Mouse (Mus musculus) urinary bladder, adult 2 months (tissue): Measurements from ENCODE around the gene Defb19. TPM values are rescaled to one million over a fixed set of nuclear protein-coding genes. Genes with fewer than 3 reads are reported as not detected.

Source experiments
- DNase-seq: peaks from one replicate; pipeline ENCODE4 v3.0.0; 2022; ENCODE audit warnings: low spot score
- polyA plus RNA-seq: library from polyadenylated mRNA; depleted of rRNA; stranded (reverse); fragments of >200 nt; gene quantifications from 2 replicates; pipeline ENCODE4 v1.2.3, GENCODE M21; 2012; rRNA removed

Defb19 gene
- not detected in 2 replicates for polyA plus RNA-seq

DNA sequence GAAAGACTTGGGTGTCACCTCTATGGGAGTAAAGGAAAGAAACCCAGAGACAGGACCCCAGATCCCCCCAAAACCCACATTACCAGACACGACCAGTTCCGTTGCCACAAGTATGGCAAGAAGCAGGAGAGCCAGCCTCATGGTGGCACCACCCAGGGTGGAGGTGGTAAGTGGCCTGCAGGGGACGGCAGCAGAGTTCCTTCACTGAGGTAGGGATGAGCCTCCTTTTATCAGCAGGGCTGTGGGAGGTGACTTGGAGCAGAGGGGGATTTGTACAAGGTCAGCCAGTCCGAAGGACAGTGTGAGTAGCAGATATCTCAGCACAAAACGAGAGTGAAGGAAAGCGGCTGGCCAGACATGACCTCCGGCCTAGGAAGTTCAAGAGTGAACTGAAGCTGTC, at the start of gene Defb19:
Gene Defb19 (minus strand): TSS at position 206 of the 400 bp plus-strand sequence.
- no peak for DNase-seq

DNA sequence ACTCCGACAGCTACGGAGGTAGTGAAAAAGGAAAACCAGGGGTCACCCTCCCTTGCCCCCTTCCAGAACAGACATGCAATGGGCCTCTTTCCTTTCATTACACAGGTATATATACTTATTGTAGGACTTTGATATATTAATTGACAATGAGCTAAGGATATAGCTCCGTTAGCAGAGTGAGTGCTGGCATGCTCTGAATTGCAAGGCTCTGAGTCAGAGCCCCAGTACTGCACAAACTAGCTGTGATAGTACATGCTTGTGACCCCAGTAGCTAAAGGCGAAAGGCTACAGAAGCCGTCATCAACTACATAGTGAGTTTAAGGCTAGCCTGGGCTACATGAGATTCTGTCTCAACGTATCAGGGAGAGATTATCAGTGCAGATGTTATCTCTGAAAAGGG, 49.8 kb upstream of the Defb19 start:
- no peak for DNase-seq

DNA sequence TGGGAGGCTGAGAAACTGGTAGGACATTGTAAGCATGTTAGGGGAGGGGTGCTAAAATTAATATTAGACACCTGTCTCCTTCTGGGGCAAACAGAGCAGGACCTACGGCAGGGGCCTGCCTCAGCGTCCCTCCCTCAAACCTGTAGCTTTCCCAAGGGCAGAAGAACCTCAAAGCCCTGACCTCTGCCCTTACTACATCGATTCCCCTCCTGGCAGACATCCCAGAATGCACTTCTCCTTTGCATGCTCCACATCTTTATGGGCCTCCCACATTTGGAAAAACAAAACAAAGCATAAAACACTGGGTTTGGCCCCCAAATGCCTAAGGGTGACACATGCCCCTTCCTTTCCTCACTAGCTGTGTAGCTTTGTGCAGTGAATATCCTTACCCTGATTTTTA, 49.1 kb upstream of the Defb19 start:
- no peak for DNase-seq

DNA sequence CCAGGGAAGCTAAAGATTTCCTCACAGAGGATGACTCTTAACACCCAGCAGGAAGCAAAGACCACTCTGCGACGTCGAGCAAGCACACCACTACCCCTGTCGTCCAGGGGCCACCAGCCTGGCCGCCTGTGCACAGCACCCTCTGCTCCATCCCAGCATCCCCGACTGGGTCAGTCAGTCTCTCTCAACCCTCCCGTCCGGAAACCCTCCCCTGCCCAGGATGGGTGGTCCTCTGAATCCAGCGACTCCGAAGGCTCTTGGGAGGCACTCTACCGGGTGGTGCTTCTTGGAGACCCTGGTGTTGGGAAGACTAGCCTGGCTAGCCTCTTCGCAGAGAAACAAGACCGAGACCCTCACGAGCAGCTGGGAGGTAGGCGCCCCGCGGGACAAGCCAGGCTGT, 48.0 kb upstream of the Defb19 start:
- DNase-seq, result no peak

DNA sequence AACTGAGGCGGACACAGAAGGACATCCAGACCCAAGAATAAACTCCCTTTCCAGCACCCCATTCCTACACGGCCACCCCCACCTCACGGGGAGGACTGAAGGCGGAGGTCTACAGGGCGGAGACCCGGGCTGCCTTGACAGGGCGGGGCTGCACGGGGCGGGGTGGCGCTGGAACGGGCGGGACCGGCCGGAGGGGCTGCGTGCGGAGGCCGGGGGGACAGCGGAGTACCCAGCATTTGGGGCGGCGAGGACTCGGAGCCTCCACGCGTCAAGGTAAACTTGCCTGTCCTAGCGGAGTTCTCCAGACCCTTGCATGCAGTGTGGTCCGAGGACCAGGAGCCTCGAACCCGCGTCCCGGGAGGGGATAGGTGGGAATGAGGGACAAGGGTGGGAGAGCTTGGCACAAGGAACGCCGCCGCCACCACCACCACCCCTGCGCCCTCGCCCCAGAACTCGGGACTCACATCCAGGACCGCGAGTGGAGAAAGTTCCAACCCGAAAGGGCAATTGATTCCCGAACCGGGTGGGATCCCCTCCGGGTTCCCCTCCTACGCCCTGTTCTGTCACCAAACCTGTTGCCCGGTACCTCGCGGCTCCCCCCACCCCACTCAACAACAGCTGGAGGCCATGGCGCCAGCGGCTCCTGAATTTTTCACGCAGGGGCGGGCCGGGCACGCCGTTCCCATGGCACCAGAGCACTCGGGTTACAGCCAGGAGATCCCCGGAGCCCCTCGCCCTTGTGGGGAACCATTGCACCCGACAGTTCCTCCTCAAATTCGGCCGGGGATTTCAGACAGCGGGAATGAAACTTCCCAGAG, 46.9 kb upstream of the Defb19 start, which contains the start of gene Rem1:
Gene Rem1 (plus strand): TSS at position 178 of the 818 bp plus-strand sequence.
- no peak for DNase-seq

DNA sequence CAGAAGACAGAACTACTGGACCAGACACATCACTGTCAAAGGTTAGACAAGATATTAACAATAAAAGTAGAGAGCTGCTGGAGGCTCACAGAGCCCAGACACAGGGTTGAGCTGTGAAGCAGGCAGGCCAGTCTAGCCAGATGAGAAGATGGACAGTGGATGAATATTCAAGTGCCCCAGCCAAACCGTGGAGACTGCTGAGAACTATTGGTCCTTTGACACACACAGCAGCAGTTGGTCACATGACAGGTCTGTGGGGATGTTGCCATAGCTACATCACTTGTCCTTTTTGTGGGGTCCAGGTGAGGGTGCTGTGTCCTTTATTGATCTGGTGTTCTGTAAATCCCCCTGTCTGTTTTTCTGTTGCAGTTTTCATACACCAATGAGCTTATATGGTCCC, 45.1 kb upstream of the Defb19 start:
- no peak for DNase-seq

DNA sequence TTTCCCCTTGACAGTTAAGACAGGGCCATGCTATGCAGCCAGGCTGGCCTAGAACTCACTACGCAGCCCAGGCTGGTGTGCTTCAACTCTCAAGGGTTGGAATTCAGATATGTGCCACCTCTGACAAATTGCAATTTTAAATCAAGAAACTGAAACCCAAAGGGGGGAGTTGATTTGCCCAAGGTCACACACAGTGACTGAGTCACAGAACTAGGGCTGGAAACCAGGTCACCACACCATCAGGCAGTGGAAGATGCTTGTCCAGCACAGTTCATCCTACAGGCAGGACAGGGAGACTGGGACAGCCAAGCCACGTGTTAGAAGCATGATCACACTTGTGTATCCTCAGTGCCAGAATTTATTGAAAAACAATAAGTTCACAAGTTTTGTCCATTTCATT, 44.5 kb upstream of the Defb19 start:
- no peak for DNase-seq

DNA sequence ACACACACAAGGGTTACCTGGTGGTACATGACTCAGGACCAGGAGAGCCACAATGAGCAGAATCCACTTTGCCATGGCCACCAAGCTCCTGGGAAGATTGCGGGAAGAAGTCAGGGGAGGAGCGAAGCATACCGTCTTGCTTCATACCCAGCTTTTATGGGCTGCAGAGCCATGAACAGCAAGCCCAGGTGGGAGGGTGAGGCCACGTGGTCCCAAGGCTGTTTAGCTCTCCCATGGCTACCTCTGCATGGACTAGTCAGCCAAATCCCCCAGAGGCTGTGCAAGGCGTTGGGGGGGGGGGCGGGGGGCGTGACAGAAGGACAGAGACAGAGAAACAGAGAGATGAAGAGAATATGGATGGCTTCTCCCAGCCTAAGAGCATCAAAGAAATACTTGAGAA, 42.8 kb upstream of the Defb19 start, which contains the start of gene Defb25:
Gene Defb25 (minus strand): TSS at position 101 of the 400 bp plus-strand sequence.
- DNase-seq, result no peak

DNA sequence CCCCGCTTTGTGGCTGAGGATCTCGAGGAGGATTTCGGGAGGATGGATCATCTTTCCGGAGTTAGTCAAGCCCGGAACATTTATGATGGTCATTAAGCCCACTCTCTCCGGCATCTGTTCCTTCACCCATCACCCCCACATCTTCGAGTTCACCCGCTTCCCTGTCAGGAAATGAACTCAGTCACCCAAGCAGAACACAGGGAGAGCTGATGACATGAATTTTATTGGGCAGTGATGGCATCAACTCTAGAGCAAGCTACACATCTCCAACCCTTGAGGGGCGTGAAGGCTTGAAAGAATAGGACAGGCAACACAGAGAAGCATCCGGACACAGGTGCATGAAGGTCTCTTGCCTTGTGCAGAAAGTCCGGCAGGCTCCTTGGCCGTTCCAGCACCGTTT, 42.0 kb upstream of the Defb19 start:
- DNase-seq, result no peak

DNA sequence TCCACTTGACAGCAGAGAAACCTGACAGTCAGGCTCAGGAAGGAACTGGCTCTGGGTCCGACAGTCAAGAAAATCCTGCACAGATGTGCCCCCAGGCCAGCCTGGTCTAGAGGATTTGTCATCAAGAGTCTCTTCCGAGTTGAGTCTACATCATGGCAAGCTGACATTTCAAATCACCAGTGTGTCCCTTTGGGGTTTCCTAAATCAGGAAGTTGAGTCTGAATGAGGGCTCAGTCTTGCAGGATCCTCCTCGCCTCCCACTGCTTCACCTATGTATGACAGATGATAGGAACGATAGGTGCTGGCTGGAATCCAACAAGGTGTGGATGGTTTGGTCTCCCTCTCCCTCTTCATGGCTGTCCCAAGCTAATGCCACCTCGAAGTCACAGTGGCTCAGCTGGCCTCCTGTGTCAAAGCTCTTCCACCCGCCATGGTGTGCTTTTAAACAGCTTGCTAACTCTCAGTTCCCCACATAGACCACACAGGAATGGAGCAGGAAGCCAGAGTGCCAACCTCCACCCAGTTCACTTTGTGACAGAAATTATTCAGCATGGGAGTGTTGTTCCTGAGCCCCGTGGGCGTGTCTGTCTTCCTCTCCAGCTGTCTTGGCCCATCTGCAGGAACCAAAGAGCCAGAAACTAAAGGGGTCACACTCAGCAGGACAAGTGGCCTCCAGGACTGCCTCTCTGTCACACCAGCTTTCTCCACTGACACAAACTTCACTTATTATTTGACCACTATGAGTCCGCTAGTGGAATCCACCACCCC, 40.4 kb upstream of the Defb19 start:
- DNase-seq, result no peak

DNA sequence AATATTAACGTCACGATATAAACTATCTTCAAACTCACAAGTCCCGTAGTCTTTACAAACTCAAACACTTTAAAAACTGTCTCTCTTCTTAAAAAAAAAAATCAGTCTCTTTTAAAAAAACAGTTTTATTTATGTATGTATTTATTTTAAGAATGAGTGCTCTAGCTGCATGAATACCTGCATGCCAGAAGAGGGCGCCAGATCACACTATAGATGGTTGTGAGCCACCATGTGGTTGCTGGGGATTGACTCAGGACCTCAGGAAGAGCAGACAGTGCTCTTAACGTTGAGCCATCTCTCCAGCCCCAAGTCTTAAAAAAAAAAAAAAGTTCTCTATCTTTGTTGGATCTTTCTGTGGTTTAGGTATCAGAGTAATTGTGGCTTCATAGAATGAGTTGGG, 37.3 kb upstream of the Defb19 start:
- no peak for DNase-seq

DNA sequence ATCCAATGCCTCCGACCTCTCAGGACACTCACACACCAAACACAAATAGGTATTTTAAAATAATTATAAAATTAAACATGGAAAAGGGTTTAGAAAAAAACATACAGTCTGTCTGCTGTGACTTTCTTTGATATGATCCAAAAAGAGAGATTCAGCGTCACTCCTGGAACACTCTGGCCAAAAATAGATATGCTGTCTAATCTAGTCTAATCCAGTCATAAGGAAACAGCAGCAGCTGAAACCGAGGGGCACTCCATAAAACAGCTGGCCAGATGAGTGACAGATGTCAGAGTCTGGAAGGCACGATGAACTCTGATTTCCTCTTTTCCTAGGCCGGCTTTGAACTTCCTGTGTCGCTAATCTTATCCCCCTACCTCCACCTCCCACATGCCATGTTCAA, 36.4 kb upstream of the Defb19 start:
- no peak for DNase-seq

DNA sequence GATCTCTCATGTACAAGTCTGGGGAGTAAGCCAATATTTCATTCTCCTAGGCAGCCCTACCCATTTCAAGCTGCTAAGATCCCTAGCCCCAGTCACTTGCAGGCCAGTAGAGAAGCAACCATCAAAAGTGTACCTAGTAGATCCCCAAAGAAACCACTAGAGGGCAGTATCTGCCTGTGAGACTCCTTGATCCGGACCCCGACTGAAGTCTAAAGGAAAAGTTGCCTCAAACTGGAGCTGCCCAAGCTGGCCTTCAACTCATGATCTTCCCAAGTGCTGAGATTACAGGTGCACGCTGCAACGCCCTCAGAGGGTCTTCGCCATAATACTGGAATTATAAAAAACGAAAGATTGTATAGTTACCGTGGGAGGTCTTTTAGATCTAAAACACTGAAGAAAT, 35.5 kb upstream of the Defb19 start:
- no peak for DNase-seq

DNA sequence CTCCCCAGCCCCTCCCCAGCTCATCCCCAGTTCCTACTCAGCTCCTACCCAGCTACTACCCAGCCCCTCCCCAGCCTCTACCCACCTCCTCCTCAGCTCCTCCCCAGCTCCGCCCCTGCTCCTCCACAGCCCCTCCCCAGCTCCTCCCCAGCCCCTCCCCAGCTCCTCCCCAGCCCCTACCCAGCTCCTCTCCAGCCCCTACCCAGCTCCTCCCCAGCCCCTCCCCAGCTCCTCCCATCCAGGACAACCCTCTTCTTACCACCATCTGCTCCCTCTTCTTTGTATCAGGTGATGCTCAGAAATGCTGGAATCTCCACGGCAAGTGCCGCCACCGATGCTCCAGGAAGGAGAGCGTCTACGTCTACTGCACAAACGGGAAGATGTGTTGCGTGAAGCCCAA, 32.1 kb upstream of the Defb19 start:
- DNase-seq, result no peak

DNA sequence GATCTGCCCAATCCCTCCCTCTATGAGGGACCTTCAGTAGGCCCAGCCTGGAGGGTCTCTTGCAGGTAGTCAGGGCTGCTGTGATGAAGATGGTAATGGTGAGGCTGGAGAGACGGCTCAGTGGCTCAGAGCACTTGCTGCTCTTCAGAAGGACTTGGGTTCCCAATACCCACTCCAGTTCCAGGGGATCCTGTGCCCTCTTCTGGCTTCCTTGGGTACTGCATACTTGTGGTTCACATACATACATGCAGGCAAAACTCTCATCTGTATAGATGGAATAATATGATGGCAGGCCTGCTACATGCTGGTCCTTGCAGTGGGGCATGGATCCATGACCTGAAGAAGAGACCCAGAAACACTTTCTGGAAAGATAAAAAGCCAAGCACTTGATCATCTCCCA, 28.6 kb upstream of the Defb19 start:
- no peak for DNase-seq

DNA sequence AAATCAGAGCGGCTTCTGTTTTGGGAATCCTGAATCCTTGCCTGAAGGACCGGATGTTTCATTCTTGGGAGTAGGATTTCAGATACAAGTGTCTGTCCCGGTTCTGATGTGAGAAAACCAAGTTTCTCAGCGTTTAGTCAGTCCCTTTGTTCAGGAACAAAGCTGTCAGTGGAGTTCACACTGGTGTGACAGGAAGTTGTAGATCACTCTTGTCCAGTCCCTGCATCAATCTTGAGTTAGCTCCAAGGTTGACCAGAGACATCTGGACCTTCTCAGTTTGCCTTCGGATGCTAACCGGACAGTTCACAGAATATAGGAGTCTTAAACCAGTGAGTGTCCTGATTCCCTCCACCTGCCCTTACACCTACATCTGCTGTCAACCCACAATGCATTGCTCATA, 27.6 kb upstream of the Defb19 start:
- DNase-seq, result no peak

DNA sequence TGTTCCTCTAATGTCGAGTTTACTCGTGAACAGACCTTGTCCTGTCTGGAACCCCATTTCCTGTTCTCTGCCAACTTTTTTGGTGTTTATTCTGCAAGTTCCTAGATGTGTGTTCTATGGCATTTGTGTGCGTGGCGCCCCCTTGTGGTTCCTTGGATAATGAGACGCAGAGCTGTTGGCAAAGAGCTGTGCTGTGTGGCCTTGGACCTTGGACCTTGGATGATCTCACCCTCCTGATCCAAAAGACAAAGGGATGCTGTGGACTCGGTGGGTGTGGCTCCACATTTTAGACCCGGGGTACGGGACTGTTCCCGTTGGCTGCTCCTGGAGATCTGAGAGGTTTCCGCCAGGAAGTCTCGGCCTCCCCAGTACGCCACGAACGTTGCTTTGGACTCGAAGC, 23.9 kb upstream of the Defb19 start, which contains the start of gene Defb36:
Gene Defb36 (plus strand): TSS at position 271 of the 400 bp plus-strand sequence.
- DNase-seq, result no peak

DNA sequence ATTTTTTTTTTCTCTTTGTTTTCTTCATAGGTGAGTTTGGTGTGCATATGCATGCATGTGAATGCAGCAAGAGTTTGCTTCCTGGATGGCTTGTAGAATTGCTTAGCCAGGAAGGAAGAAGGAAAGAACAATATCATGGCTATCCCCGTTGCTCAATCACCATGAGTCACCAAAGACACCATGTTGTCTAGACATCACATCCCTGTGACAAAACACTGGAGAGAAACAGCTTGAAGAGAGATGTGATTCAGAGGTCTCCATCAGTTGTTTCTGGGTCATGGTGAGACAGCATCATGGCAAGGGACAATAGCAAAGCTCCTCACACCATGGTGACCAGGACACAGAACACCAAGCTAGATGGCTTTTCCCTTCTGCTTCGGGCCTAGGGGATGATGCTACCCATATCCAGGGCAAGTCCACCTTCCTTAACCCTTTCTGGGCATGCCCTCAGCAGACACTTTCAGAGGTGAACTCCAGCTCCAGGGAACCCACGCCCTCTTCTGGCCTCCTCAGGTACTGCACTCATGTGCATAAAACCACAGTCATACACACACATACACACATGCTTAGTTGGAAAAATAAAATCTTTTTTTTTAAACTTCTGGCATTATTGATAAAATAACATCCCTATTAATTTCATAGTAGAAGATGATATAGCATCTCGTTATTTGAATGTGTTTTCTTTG, 21.3 kb upstream of the Defb19 start:
- DNase-seq, result no peak

DNA sequence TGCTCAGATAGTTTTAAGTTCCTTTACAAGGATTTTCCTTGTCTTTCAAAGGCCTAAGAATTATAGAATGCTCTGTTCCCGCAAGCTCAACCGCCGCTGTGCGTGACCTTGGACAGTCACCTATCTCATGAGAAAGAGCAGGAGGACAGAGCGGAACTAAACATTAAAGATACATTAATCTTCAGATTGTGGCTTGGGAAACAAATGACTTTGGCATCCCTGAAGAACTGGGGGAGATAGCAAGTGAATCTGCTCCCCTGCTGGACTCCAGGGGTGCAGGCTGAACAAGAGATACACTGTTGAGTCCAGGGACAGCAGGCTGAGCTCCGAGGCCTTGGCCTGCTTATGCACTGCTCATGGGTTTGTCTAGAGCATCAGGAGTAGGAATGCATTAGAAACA, 20.0 kb upstream of the Defb19 start:
- no peak for DNase-seq

DNA sequence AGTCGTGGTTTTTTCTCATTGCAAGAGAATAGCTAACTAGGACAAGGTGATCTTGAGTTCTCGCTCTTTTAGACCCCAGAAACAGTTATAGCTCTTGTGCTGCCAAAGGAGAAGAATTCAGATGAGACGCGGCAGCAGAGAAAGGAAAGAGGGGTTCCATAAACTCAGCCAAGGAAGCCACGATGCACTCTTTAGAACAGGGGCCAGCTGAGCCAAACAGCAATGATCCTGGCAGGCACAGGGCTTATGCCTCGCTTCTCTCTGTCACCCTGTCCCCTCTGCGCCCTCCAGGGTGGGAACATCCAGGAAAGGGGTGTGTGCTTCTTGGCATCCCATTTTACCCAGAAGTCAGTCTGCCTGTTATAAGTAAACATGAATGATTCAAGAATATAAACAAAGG, 19.2 kb upstream of the Defb19 start, which contains the start of gene Defb45:
Gene Defb45 (minus strand): TSS at position 101 of the 400 bp plus-strand sequence.
- DNase-seq, result no peak

DNA sequence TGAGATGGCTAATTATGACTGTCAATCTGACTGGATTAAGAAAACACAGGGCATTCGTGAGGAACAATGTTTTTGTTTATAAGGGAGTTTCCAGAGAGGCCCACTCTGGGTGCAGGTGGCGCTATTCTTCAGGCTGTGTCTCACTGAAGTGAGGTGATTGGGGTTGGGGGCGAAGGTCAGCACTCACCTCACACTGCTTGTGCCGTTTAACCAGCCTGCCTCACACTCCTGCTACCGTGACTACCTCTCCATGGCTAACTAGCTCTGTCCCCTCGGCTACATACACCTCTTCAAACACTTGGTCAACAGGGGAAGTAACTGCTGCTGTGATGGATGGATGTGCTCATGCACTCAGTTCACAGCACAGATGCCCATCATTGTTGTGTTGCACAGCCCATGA, 8.9 kb upstream of the Defb19 start:
- DNase-seq, result no peak

DNA sequence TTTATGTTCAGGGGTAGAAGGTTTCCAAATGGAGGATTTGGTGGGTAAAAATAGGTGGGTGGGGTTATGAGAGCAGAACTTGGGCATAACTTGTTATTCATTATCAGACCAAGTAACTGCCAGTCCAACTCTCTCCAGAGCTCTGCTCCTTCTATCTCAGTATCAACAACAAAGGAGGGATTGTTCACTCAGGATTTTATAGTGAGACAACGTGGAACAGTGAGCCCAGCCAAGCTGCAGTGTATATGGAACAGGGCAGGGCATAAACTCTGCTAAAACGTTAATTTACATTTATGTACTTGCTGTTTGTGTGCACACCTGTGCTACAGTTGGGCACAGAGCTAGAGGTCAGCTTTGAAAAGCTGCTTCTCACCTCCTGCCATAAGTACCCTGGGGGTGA, 8.3 kb upstream of the Defb19 start:
- no peak for DNase-seq
